Mouse (Mus musculus) kidney, postnatal 14 days (tissue): ENCODE data around the gene Zfp618.

Experiments used
- DNase-seq: peaks from one replicate; pipeline ENCODE4 v3.0.0; 2022; ENCODE audit warnings: mixed read lengths

Gene Zfp618

DNA sequence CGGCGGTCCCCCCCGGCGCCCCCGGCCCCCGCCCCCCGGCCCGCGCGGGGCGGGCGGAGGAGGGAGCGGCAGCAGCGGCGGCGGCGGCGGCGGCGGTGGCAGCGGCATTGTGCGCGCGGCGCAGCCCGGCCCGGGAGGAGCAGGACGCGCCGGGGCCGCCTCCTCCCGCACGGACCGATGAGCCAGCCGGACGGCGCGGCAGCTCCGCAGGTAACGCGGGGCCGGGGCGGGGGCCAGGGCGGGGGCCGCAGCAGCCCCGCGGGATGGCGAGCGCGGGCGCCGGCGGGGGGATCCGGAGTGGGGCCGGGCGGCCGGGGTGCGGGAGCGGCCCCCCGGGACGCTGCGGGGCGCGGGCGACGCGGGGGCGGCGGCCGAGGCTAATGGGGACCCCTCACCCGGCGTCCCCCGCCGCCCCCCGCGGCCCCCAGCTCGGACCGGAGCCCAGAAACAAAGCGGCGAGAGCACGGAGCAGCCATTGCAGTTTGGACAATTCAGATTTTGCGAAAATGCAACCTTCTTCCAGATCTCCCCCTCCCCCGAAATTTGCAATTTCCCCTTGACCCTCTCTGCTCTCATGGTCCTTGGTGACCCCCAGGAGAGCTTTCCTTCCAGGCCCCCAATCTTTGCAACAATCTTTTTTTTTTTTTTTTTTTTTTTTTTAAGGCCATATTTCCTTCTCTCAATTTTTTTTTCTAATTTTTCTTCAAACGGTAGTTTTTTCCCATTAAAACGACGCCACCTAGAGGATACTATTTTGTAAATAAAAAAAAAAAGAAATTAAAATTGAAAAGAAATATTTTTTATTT lies at the start of gene Zfp618:
Gene Zfp618, plus strand, starts transcription at position 77 of the 806 bp plus-strand sequence.
- DNase-seq: peak; percentile 58

DNA sequence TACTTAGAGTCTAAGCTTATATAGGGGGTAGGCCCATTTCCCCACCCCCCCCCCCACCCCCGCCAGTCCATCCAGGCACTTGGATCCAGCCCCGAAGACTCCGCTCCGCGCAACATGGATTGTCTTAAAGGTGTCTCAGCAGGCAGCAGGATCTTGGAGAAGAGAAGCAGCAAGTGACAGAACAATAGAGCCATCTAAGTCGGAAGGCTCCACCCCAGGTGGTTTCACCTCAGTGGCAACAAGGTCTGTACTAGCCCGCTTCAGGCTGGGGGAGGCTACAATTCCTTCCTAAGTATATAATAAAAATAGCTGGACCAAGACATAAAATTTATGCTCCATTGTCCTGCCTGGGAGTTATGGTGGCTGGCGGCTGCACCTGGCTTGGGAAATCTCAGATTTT lies 48.3 kb upstream of the Zfp618 start:
- no peak for DNase-seq

DNA sequence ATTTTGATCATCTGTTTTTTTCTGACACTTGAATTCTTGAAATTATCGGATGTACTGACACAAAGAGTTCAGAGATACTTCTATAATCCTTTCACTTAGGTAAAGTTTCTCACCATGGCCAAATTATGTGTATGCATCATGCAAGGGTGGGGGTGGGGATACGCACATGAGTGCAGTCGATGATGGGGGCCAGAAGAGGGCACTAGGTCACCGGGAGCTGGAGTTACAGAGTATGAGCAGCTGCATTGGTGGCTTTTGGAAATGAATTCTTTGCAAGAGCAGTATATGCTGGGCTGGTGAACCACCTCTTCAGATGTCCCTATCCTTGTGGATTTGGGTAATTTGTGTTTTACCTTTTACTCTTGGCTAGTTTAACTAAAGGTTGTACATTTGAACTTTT lies 31.6 kb upstream of the Zfp618 start:
- DNase-seq: no peak

DNA sequence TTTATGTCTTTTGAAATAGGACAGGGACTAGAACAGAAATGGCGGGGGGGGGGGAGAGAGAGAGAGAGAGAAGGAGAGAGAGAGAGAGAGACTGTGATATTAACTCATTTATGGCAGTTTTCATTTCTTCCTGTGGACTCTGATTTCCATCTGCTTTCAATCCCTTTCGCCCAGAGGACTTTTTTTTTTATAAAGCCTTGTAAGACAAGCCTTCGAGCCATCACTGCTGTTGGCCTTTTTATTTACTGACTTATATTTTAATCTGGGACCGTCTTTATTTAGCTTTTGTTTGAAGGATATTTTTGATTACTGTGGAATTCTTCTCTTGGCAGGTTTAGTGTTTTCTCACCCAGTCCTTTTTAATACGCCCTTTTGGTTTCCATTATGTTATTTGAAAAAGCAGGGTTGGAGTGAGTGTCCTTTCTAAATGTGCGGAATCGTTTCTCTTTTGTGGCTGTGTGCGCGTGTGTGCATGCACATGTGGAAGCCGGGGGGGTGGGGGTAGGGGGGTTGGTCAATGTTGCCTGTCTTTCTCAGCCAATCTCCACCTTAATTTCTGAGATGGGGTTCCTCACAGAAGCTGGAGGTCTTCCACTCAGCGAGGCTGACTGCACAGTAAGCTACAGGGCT lies 29.7 kb upstream of the Zfp618 start:
- DNase-seq: no peak

DNA sequence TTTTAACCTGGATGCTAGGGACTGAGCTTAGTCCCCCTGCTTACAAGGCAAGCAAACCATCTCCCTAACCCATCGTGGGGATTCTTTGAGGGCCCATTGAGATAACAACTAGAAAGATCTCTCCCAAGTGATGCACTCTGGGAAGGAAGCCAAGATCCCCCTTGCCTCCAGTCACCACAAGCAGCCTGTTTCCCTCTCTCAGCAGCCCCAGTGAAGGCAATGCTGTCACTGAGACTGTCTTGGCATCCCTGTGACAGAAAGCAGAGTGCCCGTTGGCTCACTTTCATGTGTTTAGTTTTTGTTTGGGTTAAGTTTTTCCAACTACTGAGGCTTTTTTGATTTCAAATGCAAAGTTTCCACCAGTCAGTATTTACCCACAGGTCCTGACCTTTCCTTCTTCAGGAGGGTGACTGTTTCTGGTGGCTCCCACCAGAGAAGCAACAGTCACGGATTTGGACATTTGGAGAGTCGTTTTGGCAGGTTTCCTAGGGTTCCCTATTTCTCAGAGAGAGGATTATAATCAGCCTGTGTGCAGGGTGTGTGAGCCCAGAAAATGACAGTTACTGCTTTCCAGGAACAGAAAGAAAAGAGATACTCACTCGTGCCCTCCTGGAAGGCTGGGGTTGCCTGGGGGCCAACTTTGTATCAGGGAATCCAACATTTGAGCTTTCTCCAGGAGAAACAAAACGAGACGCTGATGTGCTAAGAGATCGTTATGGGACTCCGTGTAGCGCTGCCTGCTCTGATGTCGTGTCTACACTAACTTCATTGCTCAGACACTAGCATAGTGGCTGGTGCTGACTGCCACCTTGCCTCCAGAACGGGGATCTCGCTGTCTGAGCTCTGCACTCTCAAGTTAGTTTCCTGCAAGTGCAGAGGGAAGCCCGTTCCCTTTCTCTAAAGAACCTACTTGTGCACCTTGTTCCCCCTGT lies 23.1 kb upstream of the Zfp618 start:
- no peak for DNase-seq

DNA sequence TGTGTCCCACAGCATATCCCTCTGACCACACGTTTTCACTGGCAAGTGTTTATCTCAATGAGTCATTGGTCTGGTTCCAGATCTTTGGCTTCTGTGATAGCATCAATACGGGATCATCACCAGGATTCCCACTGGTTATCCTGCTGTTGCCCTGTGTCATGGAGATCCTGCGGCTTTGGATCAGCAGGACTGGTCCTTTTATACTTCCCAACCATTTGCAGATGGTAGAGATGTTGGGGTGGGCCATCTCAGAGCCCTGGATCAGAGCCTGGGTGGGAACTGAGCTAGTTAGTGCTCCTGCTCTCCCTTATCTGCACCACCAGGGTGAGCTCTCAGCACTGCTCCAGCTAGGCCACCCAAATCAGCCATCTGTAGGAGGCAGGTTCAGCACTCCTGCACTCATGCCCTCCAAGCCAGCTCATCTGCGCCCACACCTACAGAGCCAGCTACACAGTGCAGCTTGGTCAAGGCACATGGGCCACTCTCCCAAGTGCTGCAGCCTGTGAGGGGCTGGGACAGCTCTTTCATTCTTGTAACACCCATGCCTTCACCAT lies 21.0 kb upstream of the Zfp618 start:
- DNase-seq: peak; percentile 61

DNA sequence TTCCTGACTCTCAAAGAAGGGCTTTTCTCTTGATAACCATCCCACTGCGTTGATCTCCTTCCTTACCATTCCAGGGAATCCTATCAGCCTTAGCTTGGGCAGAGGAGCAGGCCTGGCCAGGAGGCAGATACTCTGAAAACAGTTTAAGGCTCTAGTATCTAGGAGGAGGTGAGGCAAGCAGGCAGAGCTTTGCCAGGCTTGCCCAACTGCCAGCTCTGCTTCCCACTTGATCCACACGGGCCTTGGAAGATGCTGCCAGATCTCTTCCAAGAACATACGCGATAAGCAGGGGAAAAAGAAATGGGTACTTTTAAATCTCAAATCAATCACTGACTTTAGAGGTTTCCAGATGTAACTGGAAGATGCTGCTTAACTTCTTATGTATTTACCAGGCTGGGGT lies 1.6 kb upstream of the Zfp618 start:
- no peak for DNase-seq

DNA sequence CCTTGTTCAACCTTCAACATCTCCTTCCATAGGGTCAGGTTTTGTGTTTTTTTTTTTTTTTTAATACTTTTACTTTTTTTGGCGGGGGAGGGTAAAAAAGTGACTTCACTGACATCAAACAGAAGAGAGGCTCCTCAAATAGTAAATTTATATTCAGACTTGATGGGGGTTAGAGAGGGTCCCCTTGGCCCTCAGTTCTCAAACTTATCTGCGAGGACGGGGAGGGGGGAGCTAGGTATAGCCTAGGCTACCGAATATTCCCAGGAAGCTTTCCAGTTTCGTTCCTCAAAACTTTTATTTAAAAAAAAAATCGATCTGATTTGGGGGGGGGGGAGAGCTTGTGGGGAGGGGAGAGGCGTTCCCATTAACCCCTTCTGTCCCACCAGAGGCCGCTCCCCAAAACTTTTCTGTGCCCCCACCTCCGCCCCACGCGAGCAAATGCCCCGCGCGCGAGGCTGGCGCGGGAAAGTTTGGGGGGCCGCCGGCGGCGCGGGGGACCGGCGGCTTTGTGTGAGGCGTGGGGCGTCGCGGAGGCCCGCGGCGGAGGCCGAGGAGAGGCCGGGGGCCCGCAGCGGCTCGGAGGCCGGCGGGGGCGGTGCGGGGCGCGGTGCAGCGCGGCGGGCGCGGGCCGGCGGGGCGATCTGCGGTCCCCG lies 403 bp upstream of the Zfp618 start:
- peak; percentile 40 for DNase-seq

DNA sequence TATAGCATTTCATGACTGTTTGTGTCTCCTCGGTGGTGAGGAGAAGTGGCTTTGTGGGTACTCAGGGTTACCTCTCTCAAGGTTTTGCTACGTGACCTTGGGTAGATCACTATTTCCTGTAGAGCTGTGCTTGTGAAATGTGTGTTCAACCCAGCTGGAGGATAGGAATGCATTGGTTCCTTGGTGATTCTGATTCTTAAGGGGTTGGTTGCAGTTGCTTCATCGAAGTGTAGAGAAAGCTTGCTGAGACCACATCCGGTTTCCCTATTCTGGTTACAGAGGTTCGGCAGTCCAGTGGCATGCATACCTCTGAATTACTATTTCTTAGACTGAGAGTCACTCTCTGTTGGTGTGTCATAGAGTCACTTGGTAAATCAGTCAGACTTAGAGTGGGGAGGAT lies 4.2 kb downstream of the Zfp618 start:
- no peak for DNase-seq

DNA sequence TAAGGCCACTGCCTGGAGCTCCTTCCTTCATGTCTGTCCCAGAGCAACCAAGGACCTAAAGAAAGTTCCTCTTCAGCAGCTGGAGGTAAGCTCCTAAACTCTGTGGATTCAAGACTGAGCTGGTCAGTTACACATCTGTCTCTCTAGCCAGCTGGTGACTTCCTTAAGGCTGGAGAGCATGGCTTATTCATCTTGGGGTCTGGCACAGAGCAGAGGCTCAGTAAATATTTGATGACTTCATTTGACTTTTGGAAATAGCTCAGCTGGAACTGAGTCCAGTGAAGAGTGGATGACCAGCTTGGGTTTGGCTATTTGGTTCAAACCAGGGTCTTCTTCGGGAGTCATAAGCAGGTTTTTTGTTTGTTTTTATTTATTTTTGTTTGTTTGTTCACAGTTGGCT lies 6.6 kb downstream of the Zfp618 start:
- no peak for DNase-seq

DNA sequence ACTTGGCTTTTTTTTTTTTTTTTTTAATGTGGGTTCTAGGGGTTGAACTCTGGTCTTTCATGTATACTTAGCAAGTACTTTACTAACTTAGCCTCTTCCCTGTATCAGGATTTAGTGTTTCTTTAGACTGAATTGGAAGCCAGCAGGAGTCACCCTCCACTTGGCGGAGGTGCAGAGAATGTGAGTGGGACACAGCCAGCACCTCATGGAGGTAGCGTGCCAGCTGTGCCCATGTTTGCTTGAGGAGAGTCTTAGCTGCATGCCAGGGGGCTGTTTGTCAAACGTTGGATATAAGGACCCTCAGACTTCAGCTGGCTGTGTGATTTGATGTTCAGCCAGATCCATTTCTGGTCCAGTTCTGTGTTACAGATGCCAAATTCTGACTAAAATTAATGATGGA lies 7.7 kb downstream of the Zfp618 start:
- DNase-seq: no peak

DNA sequence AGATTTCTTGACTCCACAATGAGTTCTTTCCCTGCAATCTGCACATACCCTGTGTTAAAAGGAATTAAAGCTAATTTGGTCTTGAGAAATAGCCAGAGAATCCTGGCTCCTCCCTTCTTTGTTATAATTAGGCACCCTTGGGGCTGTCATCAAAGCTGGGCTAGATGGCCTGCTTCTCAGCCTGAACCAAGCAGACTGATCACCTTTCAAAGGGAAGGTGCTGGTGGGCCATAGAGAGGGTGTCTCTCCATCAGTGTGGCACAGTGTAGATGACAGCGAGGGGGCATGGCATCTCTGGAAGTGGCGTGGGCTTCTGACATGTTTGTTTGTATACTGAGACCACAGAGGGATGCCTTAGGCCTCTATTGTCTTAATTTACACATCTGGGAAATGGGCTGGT lies 9.5 kb downstream of the Zfp618 start:
- no peak for DNase-seq

DNA sequence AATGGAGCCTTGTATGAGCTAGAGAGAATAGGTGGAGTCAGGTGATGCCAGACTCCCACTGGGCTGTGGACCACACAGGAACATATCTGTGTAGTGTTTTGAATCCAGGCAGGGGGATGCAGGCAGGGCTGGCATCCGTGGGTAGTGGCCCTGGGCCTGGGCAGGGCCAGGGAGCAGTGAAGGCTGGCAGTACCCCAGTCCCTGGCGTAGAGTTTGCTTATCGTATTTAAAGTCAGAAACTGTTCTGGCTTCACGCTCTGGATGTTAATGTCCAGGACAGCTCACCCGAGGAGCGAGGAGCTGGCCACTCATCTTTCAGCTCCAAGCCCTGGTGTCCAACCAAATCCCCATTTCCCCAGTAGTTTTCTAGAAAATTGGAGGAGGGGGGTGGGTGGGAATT lies 10.2 kb downstream of the Zfp618 start:
- no peak for DNase-seq

DNA sequence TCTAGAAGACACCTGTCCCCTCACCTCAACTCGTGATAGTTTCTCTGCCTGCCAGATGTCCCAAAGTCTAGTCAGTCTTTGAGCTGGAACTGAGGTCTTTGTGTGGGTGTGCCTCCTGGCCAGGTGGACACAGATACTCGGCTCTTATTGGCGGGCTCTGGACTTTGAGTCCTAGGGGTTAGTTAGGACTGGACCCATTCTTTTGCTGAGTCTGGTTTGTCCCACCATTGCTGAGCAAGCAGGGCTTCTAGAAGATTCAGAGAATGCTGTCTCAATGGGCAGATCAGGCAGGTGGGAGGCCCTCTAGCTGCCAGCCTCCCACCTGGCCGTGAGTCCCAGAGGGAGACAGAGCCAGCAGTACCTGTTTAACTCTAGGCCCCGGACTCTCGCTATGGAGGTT lies 12.1 kb downstream of the Zfp618 start:
- peak; percentile 58 for DNase-seq

DNA sequence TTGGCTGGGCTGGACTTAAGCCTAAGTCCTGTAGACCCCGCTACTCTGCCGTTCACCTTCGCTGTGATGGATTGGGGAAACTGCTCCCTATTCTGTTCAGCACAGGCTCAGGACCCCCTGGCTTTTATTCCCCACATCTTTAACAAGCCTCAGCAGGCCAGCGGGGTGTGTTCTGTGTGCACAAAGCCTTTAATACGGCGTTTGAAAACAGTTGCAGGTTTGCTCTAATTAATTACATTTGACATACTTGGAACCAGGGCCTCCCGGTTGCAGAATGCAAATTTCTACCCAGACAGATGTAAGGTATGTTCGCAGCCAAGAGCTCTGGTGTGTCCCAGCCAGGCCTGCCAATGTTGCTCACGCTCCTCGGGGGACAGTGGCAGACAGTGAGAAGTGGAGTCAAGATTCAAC lies 13.1 kb downstream of the Zfp618 start:
- no peak for DNase-seq

DNA sequence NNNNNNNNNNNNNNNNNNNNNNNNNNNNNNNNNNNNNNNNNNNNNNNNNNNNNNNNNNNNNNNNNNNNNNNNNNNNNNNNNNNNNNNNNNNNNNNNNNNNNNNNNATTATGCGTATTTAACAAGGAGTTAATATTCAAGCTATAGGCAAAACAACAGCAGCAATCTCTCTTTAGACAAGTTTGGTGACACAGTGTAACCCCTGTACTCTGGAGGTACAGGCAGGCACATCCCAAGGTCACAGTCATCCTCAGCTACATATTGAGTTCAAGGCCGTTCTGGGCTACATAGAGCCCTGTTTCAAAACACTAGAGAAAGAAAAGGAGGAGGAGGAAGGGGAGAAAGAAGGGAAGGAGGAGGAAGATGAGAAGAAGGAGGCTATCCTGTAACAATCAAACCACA lies 16.2 kb downstream of the Zfp618 start:
- DNase-seq: no peak

DNA sequence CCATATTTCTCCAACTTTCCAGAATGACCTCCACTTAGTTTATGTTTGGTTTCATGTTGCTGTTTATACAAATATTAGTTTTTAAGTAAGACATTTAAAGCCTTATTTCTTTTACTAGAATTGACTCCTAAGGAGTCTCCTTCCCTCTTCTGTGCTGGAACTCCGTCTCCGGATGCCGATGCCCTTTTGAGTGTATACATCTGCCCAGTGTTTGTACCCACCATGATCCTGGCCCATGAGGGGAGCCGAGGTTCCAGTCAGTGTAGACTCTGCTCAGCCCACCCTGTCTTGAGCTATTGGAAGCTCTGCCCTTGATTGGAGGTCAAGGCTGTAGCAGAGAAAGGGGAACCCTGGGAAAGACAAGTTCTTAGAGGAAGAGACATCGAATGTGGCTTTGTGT lies 18.2 kb downstream of the Zfp618 start:
- DNase-seq: no peak

DNA sequence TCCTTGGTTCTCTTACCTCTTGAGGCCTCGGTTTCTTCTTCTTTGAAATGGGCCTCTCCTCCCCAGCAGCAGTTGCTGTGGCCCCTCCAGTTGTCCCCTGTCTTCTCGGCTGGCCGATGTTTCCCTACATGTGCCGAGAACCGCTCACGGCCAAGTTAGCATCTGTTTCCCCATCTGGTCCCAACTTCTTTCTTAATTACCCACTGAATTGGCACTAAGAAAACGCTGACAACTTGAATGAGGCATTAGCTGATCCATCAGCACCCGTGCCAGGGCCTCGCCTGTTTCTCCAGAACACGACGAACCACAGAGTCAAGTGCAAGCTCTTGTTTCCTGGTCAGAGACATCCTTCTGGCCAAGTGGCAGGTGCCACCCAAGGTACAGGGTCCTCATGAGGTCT lies 26.0 kb downstream of the Zfp618 start:
- no peak for DNase-seq

DNA sequence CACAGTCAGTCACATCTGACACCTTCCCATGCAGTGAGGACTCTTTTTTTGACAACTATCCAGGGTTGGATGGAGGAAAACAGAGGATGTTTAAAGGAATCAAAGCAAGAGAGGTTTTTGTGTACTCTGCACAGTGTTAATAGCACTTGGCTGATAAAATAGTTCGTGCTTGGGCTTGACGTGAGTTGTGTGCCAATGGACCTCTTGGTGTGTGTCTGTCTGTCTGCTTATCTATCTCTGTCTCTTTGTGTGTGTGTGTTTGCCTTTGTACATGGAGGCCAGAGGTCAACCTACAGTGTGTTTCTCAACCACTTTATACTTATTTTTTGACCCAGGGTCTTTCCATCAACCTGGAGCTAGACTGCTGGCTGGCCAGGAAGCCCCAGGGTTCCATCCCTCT lies 27.8 kb downstream of the Zfp618 start:
- no peak for DNase-seq

DNA sequence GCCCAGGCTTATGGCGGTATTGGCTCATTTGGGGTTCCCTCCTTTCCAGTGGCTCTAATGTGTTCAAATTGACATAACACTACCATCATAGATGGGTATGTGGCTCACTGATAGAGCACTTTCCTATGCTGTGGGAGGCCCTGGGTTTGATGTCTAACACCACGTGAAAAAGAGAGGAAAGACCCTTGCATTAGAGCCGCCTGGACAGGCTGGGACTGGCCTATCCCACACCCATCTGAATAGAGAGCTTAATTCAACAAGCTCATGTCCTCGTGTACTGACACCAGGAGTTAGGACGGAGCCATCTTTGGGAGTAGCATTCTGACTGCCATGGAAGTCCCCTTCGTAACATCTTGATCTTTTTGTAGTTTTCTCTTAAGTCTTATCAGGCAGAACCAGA lies 32.2 kb downstream of the Zfp618 start:
- DNase-seq: no peak

DNA sequence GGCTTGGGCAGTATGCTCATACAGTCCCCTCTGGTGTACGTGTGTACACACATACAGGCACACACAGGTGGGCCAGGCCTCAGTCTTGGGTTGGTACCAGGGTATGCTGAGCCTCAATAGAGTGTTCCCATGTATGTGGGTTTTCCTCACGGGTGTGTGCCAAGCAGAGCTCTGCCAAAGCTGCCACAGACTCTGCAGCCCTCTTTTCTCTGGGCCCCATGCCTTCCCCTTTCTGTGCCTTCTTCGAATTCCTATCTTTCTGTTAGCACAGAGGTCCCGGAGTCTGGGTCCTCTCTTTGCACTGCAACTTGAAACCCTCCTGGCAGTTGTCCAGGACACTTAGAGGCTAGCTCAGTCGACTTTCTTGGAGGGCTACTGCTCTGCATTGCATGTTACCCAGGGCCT lies 33.1 kb downstream of the Zfp618 start:
- peak; percentile 85 for DNase-seq

DNA sequence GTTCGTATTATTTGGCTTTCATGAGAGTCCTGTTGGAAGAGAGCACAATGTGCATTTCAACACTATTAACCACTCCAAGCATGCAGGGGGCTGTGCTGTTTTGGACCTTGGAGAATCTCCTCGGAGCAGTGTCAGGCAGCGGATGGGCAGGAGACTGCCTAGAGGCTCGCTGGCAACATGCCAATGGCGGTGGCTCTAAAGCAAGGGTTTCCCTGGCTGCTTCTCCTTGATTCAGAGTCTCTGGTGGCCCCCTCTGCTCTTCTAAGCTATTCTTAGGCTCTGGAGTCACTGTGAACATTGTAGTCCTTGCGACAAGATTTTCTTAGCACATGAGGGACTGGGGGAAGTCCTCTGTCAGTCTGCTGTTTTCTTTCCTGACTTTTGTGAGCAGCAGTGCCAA lies 33.5 kb downstream of the Zfp618 start:
- DNase-seq: peak; percentile 74

DNA sequence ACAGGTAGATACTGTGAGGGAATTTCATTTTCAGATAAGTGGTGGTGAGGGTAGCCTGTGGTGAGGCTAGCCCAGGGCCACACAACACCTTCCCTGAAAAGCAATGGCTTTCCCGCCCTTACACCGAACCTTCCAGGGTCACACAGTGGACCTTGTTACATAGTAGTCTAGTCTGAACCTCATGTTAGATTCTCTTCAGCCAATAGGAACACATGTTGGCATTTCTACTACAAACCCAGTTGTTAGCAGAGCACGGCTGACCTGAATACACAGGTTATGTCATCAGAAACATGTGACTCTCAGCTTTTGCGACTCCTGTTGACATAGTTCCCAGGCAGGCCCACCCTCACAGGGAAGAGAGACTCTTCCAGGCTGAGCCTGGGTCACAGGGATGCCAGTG lies 33.9 kb downstream of the Zfp618 start:
- DNase-seq: no peak
